Mouse (Mus musculus): ENCODE measurements at regions not wholly inside any gene's neighbourhood (a gene's known extent, or its start where the extent isn't known, plus 50 kb on each side); places are given as distances from the start of the nearest gene placed in this dataset.

GRCm38 (mm10) chr8:33066168-33066567 is 362.3 kb upstream of the 5930422O12Rik start:
- Histone ChIP-seq H3K9ac (ENCODE audit: insufficient read depth, low read depth, low read length, poor library complexity, severe bottlenecking) (no peak overlapping the region), H3K9me3 (ENCODE audit: control insufficient read depth, insufficient read depth, low read depth, low read length) (no peaks in the 10 kb centered on the region), H3K27ac (ENCODE audit: insufficient read depth, low read depth, low read length, poor library complexity, severe bottlenecking) (no peak overlapping the region)

GRCm38 (mm10) chr8:33067453-33068039 is 361.0 kb upstream of the 5930422O12Rik start:
- TF ChIP-seq HCFC1 (IDR thresholded peaks at IDR 0.05; ENCODE audit: borderline replicate concordance, insufficient read depth, low read length), result no peak
- DNase-seq (ENCODE audit: low read depth, low spot score), result no peak
- Histone ChIP-seq H3K4me3 (ENCODE audit: insufficient read depth in 1 of 2, low read depth in 1 of 2, low read length in 2 of 2, poor library complexity in 1 of 2, severe bottlenecking in 1 of 2) (no peak overlapping the region), H3K9ac (ENCODE audit: insufficient read depth, low read depth, low read length, poor library complexity, severe bottlenecking) (no peak overlapping the region), H3K27ac (ENCODE audit: insufficient read depth, low read depth, low read length, poor library complexity, severe bottlenecking) (no peak overlapping the region), H3K9me3 (ENCODE audit: control insufficient read depth, insufficient read depth, low read depth, low read length) (no peaks in the 10 kb centered on the region), H3K36me3 (ENCODE audit: control insufficient read depth, insufficient read depth, low read length, poor library complexity, severe bottlenecking) (no peaks in the 10 kb centered on the region), H3K4me1 (ENCODE audit: control insufficient read depth in 2 of 2, insufficient read depth in 2 of 2, low read length in 2 of 2, poor library complexity in 1 of 2) (no peaks in the 10 kb centered on the region)
- in situ Hi-C loops (cut with MboI; ENCODE audit: low sequenced_read_pairs in 2 of 2, unreplicated experiment in 2 of 2), result no loop called here

More at GRCm38 (mm10) chr8:33066168-33066567, 362.3 kb upstream of the 5930422O12Rik start:
- Histone ChIP-seq H3K4me3 (ENCODE audit: insufficient read depth in 1 of 2, low read depth in 1 of 2, low read length in 2 of 2, poor library complexity in 1 of 2, severe bottlenecking in 1 of 2) (no peak overlapping the region), H3K4me1 (ENCODE audit: control insufficient read depth in 2 of 2, insufficient read depth in 2 of 2, low read length in 2 of 2, poor library complexity in 1 of 2) (no peaks in the 10 kb centered on the region), H3K36me3 (ENCODE audit: control insufficient read depth, insufficient read depth, low read length, poor library complexity, severe bottlenecking) (no peaks in the 10 kb centered on the region)
- in situ Hi-C loops (cut with MboI; ENCODE audit: low sequenced_read_pairs in 2 of 2, unreplicated experiment in 2 of 2), result no loop called here
- DNase-seq (ENCODE audit: low read depth, low spot score), result peak; percentile 13
- no peak for TF ChIP-seq MAFK (IDR thresholded peaks at IDR 0.05; ENCODE audit: insufficient read depth, low read depth, low read length)
- peak; percentile 17; the same call in 1 of the 2 replicates for TF ChIP-seq ZC3H11A (IDR thresholded peaks at IDR 0.05; ENCODE audit: borderline replicate concordance, low read depth, low read length)

DNA sequence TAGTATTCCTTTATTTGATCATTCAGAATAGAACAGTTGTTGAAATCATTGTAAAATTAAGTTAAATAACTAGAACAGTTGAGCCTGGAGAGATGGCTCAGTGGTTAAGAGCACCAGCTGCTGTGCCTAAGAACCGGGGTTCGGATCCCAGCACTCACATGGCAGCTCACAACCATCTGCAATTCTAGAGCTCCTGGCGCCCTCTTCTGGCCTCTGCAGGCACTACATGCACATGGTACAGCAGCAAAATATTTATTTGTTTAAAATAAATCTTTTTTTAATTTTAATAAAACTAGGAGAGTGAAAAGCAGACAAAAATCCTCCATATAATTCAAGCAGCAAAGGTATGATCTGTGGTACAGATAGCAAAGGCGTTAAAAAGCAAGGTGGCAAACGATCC is 360.0 kb upstream of the 5930422O12Rik start:
- peak; percentile 12 for DNase-seq (ENCODE audit: low read depth, low spot score)
- TF ChIP-seq ZC3H11A (IDR thresholded peaks at IDR 0.05; ENCODE audit: borderline replicate concordance, low read depth, low read length) (no peak), ZNF384 (IDR thresholded peaks at IDR 0.05; ENCODE audit: low read depth, low read length) (no peak), CHD2 (IDR thresholded peaks at IDR 0.05; ENCODE audit: low read depth, low read length) (no peak), HCFC1 (IDR thresholded peaks at IDR 0.05; ENCODE audit: borderline replicate concordance, insufficient read depth, low read length) (no peak), MAFK (IDR thresholded peaks at IDR 0.05; ENCODE audit: insufficient read depth, low read depth, low read length) (no peak)

GRCm38 (mm10) chr8:33075186-33075585 is 353.3 kb upstream of the 5930422O12Rik start:
- H3K36me3 ChIP-seq (ENCODE audit: control insufficient read depth, insufficient read depth, low read length, poor library complexity, severe bottlenecking), result no peaks in the 10 kb centered on the region
- DNase-seq (ENCODE audit: low read depth, low spot score), result no peak
- no peaks in the 10 kb centered on the region for H3K4me1 ChIP-seq (ENCODE audit: control insufficient read depth in 2 of 2, insufficient read depth in 2 of 2, low read length in 2 of 2, poor library complexity in 1 of 2)
- H3K9me3 ChIP-seq (ENCODE audit: control insufficient read depth, insufficient read depth, low read depth, low read length), result no peaks in the 10 kb centered on the region
- H3K27ac ChIP-seq (ENCODE audit: insufficient read depth, low read depth, low read length, poor library complexity, severe bottlenecking), result no peak overlapping the region
- no peak overlapping the region for H3K9ac ChIP-seq (ENCODE audit: insufficient read depth, low read depth, low read length, poor library complexity, severe bottlenecking)
- in situ Hi-C loops (cut with MboI; ENCODE audit: low sequenced_read_pairs in 2 of 2, unreplicated experiment in 2 of 2), result no loop called here
- TF ChIP-seq HCFC1 (IDR thresholded peaks at IDR 0.05; ENCODE audit: borderline replicate concordance, insufficient read depth, low read length), result no peak
- H3K4me3 ChIP-seq (ENCODE audit: insufficient read depth in 1 of 2, low read depth in 1 of 2, low read length in 2 of 2, poor library complexity in 1 of 2, severe bottlenecking in 1 of 2), result no peak overlapping the region

More for the DNA sequence above, 360.0 kb upstream of the 5930422O12Rik start:
- no peaks in the 10 kb centered on the region for H3K9me3 ChIP-seq (ENCODE audit: control insufficient read depth, insufficient read depth, low read depth, low read length)
- no peak overlapping the region for H3K9ac ChIP-seq (ENCODE audit: insufficient read depth, low read depth, low read length, poor library complexity, severe bottlenecking)
- H3K4me3 ChIP-seq (ENCODE audit: insufficient read depth in 1 of 2, low read depth in 1 of 2, low read length in 2 of 2, poor library complexity in 1 of 2, severe bottlenecking in 1 of 2), result no peak overlapping the region
- H3K36me3 ChIP-seq (ENCODE audit: control insufficient read depth, insufficient read depth, low read length, poor library complexity, severe bottlenecking), result no peaks in the 10 kb centered on the region
- H3K4me1 ChIP-seq (ENCODE audit: control insufficient read depth in 2 of 2, insufficient read depth in 2 of 2, low read length in 2 of 2, poor library complexity in 1 of 2), result no peaks in the 10 kb centered on the region
- in situ Hi-C loops (cut with MboI; ENCODE audit: low sequenced_read_pairs in 2 of 2, unreplicated experiment in 2 of 2), result no loop called here
- H3K27ac ChIP-seq (ENCODE audit: insufficient read depth, low read depth, low read length, poor library complexity, severe bottlenecking), result no peak overlapping the region

DNA sequence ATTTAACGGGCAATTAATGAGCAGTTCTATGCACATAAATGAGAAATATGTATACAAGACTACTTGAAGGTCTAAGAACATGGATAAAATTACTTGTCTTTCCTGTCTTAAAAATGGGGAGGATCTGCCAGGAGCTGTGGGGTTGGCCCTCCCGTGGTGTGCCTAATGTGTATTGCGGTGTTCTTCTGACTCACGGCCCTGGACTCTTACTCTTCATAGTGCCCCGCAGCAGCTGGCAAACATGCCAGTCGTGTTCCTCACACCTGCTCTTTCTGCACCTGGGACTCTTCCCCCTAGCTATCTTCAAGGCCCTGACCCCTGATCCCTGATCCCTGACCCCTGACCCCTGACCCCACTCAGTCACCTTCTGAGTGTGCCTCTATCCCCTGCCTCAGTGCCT is 352.3 kb upstream of the 5930422O12Rik start:
- in situ Hi-C loops (cut with MboI; ENCODE audit: low sequenced_read_pairs in 2 of 2, unreplicated experiment in 2 of 2), result no loop called here
- no peak for DNase-seq (ENCODE audit: low read depth, low spot score)
- Histone ChIP-seq H3K36me3 (ENCODE audit: control insufficient read depth, insufficient read depth, low read length, poor library complexity, severe bottlenecking) (no peaks in the 10 kb centered on the region), H3K4me3 (ENCODE audit: insufficient read depth in 1 of 2, low read depth in 1 of 2, low read length in 2 of 2, poor library complexity in 1 of 2, severe bottlenecking in 1 of 2) (no peak overlapping the region), H3K9ac (ENCODE audit: insufficient read depth, low read depth, low read length, poor library complexity, severe bottlenecking) (no peak overlapping the region), H3K27ac (ENCODE audit: insufficient read depth, low read depth, low read length, poor library complexity, severe bottlenecking) (no peak overlapping the region), H3K4me1 (ENCODE audit: control insufficient read depth in 2 of 2, insufficient read depth in 2 of 2, low read length in 2 of 2, poor library complexity in 1 of 2) (no peaks in the 10 kb centered on the region), H3K9me3 (ENCODE audit: control insufficient read depth, insufficient read depth, low read depth, low read length) (no peaks in the 10 kb centered on the region)
- TF ChIP-seq HCFC1 (IDR thresholded peaks at IDR 0.05; ENCODE audit: borderline replicate concordance, insufficient read depth, low read length), result no peak
- TF ChIP-seq ZC3H11A (IDR thresholded peaks at IDR 0.05; ENCODE audit: borderline replicate concordance, low read depth, low read length), result no peak
- TF ChIP-seq CHD2 (IDR thresholded peaks at IDR 0.05; ENCODE audit: low read depth, low read length), result no peak
- TF ChIP-seq MAFK (IDR thresholded peaks at IDR 0.05; ENCODE audit: insufficient read depth, low read depth, low read length), result no peak
- TF ChIP-seq ZNF384 (IDR thresholded peaks at IDR 0.05; ENCODE audit: low read depth, low read length), result no peak

Data from ES-E14 (cell line).